Mouse (Mus musculus): ENCODE measurements around the gene Mettl23.

DNA sequence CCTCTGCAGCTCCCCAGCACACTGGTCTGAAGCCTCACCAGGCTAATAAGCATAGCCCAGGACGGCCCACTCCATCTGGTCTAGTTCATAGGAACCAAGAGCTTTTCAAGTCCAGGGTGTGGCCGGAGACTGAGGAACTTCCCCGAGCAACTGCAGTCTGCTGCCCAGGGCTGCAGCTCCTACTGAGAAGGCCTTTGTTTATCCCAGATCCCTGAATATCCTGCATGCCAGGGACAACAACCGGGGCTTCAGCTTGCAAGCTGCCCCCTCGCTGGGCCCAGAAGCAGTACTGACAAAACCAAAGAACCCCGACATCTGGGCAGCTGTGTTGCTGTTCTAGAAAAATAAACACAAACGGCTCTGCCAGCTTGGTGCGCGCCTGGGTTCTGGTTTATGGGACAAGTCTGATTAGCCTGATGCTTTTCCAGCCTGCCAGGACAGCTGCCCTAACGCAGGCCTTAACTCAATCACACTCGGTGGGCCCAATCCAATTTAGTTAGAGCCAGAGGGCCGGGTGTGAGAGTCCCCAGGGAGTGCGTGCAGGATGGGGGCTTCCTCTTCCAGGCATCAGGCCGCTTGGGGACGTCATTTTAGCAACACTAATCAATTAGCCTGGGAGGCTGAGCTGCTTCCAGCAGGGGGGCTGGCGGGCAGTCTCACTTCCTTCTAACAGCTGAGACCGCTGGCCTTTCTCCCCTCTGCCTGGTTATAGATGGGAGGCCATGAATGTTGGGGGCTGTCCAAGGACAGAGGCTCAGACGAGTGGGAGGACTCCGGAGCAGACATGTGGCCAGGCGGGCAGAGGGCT, 28.8 kb upstream of the Mettl23 start:
- no peak for TF ChIP-seq EP300 (IDR thresholded peaks at IDR 0.05; ENCODE audit: low read depth)
- TF ChIP-seq CTCF (IDR thresholded peaks at IDR 0.05; ENCODE audit: low read depth), result no peak

Data from heart, postnatal 0 days (tissue).